Mouse (Mus musculus) mature B cell (primary cell): ENCODE measurements at regions not wholly inside any gene's neighbourhood (a gene's known extent, or its start where the extent isn't known, plus 50 kb on each side); places are given as distances from the start of the nearest gene placed in this dataset.

Source experiments
- in situ Hi-C: fragments of 300-500 bp; cut with MboI; formaldehyde crosslinking; loops from 2 replicates; pipeline ENCODE4 v1.14.3; 2019

GRCm38 (mm10) chr16:76454741-76455465, 81.3 kb upstream of the Nrip1 start:
- in situ Hi-C loops = no loop called here

- in situ Hi-C loops = no loop called here
Measured at GRCm38 (mm10) chr16:76453457-76454200, 80.0 kb upstream of the Nrip1 start.

GRCm38 (mm10) chr16:76448773-76449172, 75.1 kb upstream of the Nrip1 start:
- in situ Hi-C loops = no loop called here

DNA sequence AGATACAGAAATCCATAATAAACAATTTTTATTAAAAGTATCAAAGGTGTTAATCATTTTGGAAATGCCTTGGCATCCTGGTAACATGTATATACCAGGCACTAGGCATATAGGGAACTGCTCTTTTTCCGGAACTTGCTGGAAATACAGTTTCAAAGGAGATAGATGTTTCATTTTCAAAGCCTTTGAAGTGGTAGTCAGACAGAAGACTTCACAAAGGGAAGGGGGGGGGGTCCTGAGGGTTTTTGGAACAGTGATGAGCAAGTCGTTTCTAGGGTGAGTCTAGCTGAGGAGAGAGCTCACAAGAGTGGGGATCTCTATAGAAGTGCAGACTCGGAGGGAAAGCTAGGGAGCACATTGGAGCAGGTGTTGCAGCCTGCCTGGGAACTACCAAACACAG, 73.4 kb upstream of the Nrip1 start:
- in situ Hi-C loops = no loop called here

DNA sequence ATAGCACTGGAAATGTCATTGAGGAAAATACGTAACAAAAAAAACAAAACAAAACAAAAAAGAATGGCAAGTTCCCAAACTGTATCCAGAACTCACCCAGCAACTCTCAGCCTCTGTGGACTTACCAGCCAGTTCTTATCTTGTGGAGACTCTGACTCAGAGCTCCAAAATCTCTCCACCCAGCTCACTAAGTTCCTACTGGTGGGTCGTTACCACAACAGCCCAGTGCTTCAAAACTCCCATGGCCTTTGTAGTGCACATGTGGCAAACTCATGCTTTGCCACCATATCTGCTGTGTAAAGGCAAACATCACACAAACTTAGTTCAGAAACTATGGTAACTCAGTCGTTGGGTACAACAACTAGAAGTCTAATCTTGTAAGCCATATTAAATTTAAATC, 71.0 kb upstream of the Nrip1 start:
- in situ Hi-C loops = no loop called here

DNA sequence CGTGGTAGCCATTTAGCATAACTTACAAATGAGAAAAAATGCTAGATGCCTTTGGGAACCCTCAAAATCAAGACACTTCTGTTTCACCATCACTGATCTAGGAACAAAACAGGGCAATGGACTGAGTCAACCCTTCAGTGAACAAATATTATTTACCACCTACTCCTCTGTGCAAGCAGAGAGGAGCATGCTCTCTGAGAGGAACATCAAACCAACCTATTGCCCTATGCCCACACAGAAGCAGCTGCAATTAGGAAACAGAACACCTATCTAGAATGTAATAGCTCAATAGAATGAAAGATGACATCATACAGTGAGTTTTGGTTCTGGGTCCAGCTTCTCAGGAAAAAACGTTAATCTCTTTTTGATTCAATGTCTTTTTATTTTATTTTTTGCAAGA, 69.0 kb upstream of the Nrip1 start:
- in situ Hi-C loops = no loop called here

DNA sequence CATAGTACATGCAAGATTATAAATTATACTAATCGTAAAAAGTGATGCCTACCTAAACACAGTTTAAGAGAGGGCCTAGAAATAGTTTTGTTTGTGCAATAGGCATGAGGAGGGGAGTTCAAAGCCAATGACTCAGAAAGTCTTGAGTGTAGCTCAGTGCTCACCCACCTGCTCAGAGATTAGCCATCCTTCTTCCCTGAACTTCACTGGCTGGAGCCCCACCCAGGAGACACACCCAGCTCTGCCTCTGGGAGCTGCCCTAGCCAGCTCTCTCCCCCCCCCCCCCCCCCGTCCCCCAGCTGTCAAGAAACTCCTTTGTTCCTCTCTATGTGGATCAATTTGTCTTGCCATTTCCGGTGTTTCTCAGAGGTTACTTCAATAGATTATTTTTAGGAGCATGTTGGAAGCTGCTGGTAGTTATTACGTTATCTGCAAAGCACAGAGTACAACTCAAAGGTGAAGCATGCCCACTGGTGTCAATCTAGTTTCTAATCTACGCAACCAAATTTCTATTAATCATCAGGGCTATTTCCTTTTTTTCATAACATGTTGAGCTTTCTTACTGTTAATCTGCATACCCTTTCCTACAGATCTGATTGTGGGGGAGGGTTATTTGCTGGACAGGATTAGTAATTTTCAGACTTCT, 68.3 kb upstream of the Nrip1 start:
- in situ Hi-C loops = no loop called here

DNA sequence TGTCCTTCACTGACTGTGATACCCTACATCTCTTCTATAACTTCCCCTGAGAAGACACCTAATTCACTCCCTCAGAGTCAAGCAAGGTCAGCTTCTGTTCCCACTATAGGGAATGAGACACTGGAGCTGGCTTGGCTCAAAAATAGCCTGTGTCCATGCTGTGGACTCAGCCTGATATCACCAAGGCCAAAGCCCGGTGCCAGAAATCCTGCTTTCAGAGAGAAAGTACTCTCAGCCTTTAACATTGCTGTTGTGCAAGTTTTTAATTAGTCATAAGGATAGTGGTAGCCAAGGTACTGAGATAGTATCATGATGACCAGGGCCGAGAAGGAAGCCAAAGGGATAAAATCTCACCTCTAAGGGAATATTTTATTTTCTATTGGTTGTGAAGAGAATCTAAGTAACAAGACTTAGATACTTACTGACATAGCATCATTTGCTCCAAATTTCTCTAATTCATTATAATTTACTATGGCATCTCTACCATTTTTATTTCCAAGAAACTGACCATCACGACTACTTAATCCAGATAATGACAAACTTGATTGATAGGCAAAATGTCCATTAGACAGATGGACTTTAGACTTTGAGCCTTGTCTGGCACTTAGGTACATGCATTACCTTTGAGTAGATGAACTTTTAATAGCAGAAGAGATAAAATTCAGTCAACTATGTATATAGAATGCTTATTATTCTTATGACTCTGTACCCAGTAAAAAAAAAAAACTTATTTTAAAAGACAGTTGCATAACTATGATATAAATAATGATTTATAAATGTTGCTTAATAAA, 64.7 kb upstream of the Nrip1 start:
- in situ Hi-C loops = no loop called here

GRCm38 (mm10) chr16:76436290-76436689, 62.7 kb upstream of the Nrip1 start:
- in situ Hi-C loops = no loop called here

- in situ Hi-C loops = no loop called here
Measured at GRCm38 (mm10) chr16:76433076-76433825, 59.6 kb upstream of the Nrip1 start.

GRCm38 (mm10) chr16:76432304-76432703, 58.7 kb upstream of the Nrip1 start:
- in situ Hi-C loops = no loop called here

DNA sequence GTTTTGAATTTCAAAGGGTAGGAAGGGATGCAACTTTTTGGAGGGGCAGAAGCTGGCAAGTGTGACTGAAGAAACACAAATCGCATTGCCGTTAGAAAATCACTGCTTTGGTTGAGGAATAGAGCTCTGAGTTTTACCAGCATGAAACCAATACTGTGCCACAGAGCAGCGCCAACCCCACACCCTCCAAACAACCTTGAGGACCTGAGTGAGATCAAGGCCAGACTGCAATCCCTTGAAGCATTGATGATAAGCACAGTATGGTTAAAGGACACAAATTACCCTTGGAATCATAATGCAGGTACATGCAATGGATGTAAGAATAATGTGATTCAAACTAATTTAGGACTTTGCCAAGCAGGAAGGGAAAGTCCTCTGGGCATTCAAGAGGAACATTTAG, 55.5 kb upstream of the Nrip1 start:
- in situ Hi-C loops = no loop called here

DNA sequence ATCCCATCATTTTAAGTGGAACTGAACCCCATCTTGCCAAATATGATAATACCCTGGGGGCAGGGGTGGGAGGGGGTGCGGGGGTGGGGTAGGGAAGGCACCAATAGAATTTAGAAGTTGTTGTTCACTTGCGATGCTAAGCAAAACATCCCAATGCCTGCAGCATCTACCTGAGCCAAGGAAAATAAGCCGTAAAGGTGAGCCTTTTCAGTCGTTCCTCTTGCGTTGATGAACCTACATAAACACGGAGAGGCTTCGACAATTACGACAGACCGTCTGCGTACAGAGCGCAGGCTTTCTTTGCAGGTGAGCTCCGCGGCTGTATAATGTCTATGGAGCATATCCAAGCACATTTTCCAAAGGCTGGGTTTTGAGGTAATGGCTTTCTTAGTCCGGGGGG, 50.3 kb upstream of the Nrip1 start:
- in situ Hi-C loops = no loop called here
